Mouse (Mus musculus): ENCODE measurements around the gene Tmem269.
A peak's percentile ranks its signal among the peaks of the same experiment; 100 is the strongest.

Tmem269 gene

DNA sequence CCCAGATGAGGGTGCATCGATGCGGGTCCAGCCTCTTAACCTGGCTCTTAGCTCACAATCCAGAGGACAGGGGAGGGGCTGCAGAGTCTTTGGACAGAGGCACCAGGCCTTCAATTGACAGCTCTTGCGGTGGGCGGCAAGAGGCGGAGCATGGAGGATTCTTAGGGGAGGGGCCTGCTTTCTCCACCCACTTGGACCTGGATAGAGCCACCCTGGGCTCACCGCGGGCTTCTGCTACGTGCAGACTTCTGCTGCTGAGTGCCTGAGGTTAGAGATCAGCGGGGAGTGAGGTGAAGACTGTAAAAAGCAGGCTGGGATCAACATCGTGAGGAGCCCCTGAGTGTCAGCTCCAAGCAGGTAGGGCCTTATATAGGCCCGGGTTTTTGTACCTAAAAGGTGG, at the start of gene Tmem269:
TSS of gene Tmem269 (minus strand) at position 49 of the 400 bp plus-strand sequence.
- no peak for DNase-seq

DNA sequence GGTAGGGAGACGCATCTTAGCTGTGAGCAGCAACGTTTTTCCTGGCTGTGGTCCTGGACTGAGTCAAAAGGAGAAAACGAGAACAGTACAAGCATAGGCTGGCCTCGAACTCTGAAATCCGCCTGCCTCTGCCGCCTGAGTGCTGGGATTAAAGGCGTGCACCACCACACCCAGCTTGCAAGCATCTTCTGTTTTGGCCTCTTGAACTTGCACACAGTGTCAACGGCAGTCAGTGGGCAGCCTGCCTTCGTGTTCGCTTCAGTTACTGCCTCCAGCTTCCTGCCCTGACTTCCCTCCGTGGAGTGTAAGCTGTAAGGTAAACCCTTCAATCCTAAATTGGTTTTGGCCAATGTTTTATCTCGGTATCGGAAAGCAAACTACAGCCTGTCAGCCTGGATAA, 48.6 kb upstream of the Tmem269 start:
- DNase-seq = no peak

DNA sequence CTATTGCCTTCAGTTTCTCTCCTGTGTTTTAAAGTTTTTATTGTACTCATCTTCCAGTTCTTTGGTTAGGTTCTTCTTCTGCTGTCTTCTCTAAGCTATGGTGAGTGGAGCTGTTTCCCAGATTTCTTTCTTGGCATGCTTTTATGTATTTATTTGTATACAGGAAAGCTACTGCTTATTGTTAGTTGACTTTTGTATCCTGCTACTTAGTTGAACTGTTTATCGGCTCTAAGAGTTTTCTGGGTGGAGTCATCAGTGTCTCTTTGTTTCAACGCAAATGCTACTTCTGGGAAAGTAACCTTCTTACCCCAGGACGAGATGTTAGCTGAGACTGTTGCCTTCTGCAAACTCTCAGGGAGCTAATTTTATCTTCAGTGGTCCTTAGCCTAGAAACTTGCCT, 45.4 kb upstream of the Tmem269 start:
- no peak for DNase-seq

DNA sequence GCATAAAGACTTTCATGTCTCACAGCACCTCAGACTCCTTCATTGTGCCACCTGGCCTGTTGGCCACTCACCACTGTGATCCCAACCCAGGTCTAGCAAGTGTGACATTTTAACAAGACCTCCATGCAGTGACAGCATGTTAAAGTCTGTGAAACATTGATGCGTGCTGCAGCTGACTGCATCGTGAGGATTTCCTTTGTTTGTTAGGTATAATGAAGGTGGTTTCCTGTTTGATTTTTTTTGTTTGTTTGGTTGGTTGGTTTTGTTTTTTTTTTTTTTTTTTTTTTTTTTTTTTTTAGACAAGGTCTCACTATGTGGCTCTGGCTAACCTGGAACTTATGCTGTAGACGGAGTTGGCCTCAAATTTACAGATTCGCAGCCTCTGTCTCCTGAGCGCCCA, 44.5 kb upstream of the Tmem269 start:
- no peak for DNase-seq

DNA sequence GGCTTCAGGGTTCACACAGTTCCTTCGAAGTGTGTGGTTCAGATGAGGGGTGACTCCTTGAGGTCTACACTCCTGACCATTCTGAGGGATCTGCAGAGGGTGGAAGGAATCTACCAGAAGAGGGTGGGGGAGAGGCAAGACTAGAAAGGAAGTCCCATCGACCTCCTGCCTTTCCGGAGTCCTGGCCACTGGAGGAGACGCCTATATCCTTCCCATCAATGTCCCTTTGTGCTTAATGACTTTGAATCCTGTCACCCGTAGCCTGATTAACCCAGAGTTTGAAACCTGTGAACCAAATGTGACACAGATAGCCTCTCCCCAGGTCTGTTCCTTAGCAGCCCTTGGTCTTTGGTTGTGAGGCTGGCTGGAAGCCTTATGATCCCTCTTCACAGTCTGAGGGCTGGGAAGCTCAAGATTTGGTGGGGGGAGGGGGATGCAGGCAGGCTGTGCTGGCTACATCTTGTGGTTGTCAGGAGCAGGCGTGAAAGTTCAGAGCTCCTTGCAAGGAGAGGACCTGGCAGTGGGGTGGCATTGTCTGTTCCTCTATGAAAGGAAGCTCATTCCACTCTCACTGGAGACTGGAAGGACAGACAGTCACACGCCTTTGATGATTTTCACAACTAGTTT, 43.2 kb upstream of the Tmem269 start:
- no peak for DNase-seq

DNA sequence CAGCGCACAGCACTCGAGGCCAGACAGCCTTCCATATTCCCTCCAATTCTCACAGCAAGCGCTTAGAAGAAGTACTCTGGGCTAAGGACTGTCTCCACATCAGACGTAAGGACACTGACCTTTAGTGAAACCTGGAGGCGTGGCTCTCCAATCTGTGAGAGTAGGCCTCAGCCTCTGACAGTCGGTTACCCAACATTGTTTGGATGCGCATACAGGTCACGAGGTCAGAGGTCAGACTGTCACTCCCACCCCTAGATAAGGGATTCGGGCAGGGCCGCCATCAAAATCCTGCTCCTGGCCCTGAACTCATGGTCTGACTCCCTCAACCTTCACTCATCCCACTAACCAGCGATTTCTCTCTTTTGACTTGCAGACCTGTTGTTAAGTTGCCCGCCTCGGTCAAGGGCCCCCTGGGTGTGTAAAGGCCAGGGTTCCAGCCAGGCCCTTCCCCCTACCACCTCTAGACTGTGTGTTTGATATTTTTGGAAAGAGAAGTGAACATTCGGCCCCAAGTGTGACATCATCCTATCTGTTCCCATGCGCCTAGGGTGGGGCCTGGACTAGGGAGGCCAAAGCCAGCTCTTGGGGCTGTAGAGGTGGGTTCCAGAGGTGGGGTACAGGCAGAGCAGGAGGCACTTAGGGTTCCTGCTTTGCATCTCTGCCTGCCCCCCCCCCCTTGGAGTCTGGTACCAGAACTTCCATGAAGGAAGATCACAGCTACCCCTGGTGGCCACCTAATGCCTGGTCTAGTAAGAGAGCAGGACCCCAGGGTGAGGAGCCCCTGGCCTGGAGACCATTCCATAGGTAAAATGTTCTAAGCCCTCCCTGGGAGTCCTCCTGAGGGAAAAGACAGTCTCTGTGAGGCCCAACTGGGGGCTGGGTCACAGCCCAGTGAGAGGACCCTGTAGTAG, 41.6 kb upstream of the Tmem269 start:
- DNase-seq = no peak

DNA sequence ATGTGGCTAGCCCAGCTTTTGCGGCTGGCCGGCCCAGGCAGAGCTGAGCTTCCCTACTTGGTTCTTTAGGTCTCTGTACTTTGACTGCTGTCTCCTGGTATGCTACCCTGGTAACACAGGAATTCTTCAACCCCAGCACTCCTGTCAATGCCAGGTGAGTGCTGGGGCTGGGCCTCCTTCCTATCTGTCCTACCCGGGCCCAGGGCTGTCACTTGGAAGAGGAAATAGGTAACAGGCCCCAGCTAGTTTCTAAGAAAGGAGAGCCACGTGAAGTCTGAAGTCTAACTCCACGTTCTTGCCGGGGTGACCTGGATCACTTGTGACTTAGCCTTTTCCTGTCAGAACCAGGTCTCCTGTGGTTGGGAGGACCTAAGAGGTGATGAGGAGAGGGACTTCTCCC, 39.1 kb upstream of the Tmem269 start:
- no peak for DNase-seq

DNA sequence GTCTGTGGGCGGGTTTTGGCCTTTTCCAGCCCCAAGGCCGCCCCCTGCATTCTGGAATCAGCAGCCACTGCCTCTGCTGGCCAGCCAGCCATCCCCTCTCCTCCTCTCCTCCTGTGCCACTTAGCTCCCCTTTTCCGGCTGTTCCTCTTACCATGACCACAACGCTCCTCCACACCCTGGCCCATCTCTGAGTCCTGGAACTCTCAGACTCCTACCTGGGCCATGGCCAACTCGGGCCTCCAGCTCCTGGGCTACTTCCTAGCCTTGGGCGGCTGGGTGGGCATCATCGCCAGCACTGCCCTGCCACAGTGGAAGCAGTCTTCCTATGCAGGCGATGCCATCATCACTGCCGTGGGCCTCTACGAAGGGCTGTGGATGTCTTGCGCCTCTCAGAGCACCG, 37.3 kb upstream of the Tmem269 start, which contains the start of gene Cldn19:
TSS of gene Cldn19 (plus strand) at position 64 of the 400 bp plus-strand sequence.
- no peak for DNase-seq

DNA sequence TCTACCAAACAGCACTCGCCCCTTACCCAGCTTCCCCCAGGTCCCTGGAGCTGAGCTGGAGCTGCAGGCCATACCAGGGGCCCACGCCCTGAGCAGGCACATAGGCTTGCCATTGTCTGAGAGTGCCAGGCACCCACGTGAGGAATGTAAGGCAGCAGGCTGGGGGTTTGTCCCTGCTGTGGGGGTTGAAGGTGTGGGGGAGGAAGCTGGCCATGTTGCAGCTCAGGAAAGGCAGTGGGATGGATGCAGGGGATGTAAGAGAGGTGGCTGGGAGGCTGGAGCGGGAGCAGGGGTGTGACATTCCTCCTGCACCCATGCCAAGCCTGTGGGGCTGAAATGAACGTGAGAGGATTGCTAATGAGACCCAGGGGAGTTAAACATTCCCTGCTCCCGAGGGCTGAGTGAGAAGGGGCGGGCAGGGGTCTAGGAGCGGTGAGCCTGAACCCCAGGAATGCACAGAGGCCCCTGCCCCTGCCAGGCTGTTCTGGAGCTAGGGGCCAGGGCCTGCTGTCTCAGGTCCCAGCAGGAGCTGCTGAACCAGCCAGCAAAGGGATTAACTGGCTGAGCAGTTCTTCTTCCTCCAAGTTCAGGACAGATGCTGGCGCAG, 36.1 kb upstream of the Tmem269 start:
- no peak for DNase-seq

DNA sequence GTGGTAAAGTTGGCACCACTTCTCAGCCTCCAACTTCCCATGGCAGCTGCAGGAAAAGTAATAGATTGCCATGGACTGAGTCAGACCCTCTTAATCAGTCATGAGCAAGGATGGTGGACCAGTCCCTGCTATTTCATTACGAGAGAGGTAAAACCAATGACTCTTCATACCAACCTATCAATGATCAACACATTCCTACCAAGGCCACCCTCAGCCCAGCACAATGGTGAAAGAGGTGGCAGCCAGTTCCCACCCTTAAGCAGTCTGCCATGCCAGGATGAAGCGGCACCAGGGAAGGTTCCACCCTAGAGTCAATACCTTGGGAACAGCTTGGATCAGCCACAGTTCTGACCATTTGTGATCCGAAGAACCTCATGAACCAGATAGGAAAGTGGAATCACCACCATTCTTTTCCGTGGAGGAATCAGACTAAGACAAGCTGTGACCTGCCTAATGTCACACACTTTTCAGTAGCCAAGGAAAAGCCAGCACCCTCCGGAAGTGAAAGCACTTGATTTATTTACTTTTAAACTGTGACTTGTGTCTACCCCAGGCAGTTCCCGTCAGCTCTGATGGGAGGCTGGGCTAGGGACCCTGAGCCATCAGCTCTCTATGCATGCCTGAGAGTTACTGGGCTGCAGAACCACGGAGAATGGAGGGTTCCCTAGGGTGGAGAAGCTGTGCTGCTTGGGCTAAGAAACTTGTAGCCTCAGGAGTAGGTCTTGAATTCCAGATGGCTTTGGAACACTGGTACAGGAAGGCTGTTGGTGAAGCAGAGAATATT, 34.2 kb upstream of the Tmem269 start:
- DNase-seq = no peak

DNA sequence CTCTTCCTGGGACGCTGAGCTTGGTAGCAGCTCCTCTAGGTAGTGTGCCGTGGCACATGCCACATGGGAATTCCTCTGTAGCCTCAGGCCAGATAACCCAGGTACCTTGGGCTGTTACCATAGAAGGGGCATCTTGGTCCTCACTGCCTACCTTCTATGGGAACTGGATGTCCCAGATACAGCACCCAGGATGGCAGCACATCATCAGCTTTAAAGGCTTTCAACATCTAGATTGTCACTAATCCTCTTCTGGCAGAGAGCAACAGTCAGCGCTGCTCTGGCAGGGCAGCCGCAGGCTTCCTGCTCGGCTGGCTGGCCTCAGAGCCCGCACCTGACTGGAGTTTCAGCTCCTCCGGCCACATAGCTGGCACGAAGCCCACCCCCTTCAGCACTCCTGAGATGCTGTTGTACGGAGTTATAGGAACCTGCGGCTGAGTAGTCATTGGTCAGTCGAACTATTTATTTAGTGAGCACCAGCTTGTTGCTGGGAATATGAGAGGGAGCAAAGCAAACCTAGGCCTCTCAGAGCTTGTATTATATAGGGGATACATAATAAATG, 30.5 kb upstream of the Tmem269 start:
- DNase-seq = peak in 1 of 2 experiments; percentile 38

DNA sequence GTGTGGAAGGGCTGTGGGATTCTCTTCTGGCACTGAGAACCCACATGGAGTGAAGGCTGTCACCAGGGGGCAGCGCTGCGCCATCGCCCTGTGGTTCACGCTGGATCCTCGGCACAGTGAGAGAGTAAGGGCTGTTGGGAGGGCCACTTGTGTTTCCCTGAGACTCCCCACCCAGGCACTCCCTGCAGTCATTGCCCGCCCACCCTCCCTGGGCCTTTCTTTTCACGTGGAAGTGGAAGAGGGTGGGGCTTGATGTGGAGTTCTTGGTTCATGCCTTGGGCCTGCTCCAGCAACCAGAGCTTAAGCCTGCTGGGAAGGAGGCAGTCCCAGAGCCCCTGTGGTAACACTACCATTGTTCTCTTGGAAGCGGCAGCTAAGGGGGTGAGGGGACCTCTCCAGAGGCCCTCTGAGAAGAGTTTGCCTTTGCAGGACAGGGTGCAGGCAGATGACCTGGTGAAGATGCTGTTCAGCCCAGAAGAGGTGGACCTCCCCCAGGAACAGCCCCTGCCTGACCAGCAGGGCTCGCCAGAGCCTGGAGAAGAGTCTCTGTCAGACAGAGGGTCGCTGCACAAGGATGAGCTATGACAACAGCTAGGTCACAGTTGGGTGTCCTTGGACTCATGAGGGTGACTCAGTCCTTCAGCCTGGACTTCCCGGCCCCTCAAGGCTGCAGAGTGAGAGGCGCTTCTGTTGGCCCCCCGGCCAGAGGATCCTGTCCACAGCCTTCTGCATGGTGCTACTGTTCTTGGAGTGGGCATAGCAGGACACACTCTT, 29.6 kb upstream of the Tmem269 start:
- DNase-seq = peak; percentile 42 to 63

DNA sequence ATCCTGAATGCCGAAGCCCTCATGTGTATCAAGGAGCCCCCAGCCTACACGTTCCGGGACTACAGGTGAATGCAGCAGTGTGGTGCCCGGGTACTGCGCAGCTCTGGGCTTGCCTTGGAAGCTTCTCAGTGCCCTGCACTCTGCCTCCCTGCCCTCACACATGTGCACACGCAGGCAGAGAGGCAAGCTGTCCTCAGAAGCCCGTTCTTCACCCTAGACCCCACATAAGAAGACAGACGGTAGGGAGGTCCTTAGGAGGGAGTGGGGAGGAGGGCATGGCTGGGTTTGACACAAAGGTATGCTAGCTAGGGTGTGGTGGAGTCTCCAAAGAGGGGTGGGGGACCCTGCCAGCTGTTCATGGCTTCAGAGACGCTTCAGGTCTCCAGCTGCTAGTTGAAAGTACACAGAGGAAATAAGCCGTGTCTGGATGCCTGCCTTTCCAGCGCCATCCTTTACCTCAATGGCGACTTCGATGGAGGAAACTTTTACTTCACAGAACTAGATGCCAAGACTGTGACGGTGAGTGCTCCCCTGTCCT, 28.7 kb upstream of the Tmem269 start:
- no peak for DNase-seq

DNA sequence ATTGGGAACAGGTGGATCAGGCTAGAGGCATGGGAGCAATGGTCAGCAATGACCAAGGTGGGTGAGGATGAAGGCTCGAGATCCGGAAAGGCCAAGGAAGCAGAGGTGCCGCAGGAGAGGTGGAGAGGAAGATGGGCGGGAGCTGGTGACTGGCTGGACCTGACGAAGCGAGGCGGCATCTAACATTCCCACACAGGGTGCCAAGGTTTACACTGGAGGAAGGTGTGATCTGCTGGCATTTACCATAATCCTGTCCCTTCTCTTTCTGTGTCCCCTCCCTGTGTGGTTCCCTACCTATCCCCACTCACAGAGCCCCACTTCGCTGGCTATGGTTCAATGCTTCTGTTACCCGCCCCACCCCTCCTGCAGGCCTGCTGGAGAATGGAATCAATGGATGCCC, 27.9 kb upstream of the Tmem269 start:
- no peak for DNase-seq

DNA sequence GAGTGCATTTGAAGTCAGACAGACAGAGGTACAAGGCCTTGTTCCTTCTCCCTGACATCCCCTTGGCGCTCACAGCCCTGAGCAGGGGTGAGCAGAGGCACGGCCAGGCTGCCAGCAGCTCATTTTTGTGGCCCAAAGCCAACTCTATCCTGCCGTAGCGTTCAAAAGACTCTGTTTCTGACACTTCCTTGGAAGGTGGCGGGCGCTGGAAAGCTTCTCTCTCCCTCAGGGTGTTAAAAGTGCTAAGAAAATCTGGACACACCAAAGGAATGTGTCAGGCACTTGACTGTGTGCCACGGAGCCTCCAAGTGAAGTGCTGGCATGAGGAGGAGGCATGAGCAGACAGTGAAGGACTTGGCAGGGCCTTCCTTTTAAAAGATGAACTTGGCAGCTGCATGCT, 27.5 kb upstream of the Tmem269 start:
- peak in 1 of 2 experiments; percentile 32 for DNase-seq

DNA sequence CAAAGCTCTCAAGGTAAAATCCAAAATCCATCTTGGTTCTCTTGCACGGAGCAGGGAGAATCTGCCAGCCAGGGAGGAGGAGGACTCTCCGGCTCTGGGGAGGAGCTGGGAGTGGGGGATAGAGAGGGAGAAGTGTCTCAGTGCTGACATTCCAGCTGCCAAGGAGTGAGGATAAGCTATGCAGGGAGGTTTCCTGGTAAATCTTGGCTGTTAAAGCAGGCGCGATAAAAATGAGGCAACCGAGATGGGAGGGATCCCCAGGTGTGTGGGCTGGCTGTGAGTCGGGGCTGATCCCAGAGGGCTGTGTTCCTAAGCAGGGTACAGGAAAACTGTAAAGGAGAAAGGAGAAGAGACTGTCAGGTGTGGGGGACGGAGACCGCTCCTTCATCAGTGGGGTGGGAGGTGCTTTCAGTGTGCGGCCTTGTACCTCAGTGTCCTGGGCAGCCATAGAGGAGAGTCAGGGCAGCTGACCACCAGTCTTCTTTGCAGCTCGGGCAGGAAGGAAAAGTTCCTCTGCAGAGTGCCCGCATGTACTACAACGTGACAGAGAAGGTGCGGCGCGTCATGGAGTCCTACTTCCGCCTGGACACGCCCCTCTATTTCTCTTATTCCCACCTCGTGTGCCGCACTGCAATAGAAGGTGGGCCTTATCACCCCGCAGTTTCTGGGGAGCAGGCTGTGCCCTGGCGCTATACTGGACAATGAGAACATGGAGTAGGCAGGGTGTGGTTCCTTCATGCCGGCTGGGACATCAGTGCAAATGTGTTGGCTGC, 26.6 kb upstream of the Tmem269 start:
- DNase-seq = no peak

DNA sequence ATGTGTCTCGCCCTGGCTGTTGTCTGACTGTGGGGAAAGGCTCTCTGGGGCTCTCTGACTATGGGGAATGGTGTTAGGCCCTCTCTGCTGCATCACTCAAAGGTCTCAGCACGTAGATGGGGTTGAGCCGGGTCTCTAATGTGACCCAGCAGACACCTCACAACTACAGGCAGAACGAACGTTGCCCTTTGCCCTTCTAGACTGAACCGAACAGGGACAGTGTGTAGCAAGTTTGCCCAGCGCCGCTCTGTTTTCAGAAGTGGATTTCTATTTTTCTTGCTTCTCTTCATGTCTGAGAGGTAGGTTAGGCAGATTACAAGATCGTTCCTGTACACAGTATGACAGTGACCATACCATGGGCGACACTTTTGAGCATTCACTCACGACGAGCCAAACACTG, 24.6 kb upstream of the Tmem269 start:
- DNase-seq = no peak

DNA sequence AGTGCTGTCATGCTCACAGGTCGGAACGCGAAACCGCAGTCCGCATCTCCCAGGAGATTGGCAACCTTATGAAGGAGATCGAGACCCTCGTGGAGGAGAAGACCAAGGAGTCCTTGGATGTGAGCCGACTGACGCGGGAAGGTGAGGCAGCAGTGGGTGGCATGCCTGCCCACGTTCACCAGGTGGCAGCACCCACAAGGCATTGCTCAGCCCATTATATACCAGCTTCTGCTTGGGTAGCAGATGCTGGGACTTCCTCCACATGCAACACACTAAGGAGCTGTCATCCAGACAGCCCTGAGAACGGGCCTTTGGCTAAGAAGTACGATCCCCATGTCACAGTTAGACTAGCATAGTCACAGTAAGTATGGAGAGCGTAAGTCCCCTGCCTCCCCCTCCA, 23.6 kb upstream of the Tmem269 start:
- peak in 1 of 2 experiments; percentile 24 for DNase-seq

DNA sequence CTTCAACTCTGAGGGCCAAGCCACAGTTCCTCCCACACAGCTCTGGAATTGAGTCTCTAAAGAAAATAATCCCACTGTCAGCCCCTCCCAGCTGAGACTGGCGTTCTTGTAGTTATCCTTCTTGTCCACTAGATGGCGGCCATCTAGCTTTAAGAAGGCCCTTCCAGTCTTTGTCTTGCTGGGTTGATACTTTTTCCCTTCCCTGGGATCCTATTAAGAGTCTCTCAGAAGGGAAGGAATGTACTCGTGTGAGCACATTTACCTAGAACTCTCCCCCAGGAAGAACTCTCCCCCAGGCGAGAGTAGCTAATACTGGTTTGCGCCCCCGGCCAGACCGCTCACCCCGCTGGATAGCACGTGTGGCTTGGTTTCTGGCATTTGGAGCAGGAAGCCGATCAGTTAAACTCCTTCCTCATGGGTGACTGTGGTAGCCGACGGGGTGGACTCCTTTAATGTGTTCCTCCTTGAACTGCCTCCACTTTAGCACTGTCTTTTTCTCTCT, 21.2 kb upstream of the Tmem269 start:
- no peak for DNase-seq

DNA sequence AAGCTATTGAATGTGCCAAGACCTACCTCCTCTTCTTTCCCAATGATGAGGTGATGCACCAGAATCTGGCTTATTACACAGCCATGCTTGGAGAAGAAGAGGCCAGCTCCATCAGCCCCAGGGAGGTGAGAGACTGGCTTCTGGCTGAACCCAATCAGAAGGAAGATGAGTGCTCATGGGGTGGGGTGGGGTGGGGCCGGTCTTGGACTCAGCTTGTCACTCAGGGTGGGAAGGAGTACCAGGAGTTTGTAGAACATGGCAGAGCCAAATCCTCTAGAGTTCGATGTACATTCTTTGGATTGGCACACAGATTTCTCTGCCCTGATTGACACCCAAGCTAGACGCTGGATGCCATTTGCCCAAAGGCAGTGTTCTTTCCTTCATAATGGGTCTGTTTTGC, 20.6 kb upstream of the Tmem269 start:
- DNase-seq = no peak

DNA sequence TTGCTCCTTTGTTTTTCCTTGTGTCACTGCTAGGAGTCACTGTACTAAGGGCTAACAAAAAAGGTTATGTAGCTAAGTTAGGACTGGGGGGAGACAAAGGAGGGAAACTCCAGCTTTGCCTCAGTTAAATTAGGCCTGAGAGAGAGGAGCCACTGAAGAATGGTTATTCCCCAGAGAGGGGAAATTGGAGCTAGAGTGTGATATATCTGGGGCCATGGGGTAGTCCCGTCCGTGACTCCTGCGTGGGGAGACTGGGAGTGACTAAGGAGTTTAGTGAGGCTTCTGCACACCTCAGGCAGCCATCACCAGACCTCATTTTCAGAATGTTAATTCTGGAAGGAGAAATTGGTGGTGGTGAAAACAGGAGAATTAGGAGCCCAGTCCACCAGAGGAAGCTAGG, 16.3 kb upstream of the Tmem269 start:
- DNase-seq = no peak

Data from cerebellum, postnatal 36 days (tissue).